Mouse (Mus musculus): ENCODE measurements around the gene Zfp296. TPM values are rescaled to one million over a fixed set of nuclear protein-coding genes. Genes with fewer than 3 reads are reported as not detected.
"Not testable (repeated sequence)": the region's sequence is repeated elsewhere in the genome, so short reads cannot be mapped to it uniquely, and the experiment has no call there.

The Zfp296 gene
- total RNA-seq, 1 experiment, result 32.2 TPM

DNA sequence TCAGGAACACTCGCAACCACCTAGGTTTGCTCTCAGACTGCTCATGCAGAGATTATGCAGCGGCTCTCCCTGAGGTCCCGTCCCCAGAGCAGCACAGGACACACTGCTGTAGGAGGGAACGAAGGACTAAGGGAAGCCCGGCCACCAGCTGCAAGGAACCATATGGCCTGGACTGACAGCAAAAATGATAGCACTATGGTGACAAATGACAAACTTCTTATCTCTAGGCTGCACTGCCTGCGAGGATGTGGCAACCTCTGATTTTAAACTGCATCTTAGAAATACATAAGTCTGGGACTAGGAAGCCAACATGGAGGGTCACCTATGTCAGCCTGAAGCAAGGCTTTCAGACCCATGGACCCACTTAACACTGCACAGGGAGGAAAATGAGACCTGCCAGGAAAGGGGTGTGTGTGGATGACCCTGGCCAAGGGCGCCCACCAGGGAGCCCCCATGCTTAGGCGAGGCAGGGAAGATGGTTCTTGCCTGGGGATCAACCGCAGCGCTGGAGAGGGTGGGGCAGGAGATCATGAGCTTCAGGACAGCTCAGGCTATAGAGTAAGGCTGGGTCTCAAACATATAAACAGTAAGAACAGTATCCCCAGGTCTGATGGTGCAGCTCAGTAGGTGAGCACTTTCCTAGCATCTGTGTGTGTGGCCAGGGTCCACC is 16.1 kb downstream of the Zfp296 start:
- Histone ChIP-seq H3K4me1 (ENCODE audit: control insufficient read depth in 2 of 2, insufficient read depth in 2 of 2, low read length in 2 of 2, poor library complexity in 1 of 2) (peaks cover 5 to 26% of the 10 kb centered on the region in 2 experiments; a peak in 3 of 4 replicates), H3K27ac (ENCODE audit: insufficient read depth, low read depth, low read length, poor library complexity, severe bottlenecking) (no peak overlapping the region), H3K4me3 (ENCODE audit: insufficient read depth in 1 of 2, low read depth in 1 of 2, low read length in 2 of 2, poor library complexity in 1 of 2, severe bottlenecking in 1 of 2) (no peak overlapping the region), H3K36me3 (ENCODE audit: control insufficient read depth, insufficient read depth, low read length, poor library complexity, severe bottlenecking) (peaks cover 57% of the 10 kb centered on the region), H3K9ac (ENCODE audit: insufficient read depth, low read depth, low read length, poor library complexity, severe bottlenecking) (no peak overlapping the region), H3K9me3 (ENCODE audit: control insufficient read depth, insufficient read depth, low read depth, low read length) (no peaks in the 10 kb centered on the region)
- DNase-seq (ENCODE audit: low read depth, low spot score), result no peak
- in situ Hi-C loops (cut with MboI; ENCODE audit: low sequenced_read_pairs in 2 of 2, unreplicated experiment in 2 of 2), result no loop called here
- TF ChIP-seq ZC3H11A (IDR thresholded peaks at IDR 0.05; ENCODE audit: borderline replicate concordance, low read depth, low read length), result no peak
- no peak for TF ChIP-seq MAFK (IDR thresholded peaks at IDR 0.05; ENCODE audit: insufficient read depth, low read depth, low read length)
- TF ChIP-seq ZNF384 (IDR thresholded peaks at IDR 0.05; ENCODE audit: low read depth, low read length), result no peak

DNA sequence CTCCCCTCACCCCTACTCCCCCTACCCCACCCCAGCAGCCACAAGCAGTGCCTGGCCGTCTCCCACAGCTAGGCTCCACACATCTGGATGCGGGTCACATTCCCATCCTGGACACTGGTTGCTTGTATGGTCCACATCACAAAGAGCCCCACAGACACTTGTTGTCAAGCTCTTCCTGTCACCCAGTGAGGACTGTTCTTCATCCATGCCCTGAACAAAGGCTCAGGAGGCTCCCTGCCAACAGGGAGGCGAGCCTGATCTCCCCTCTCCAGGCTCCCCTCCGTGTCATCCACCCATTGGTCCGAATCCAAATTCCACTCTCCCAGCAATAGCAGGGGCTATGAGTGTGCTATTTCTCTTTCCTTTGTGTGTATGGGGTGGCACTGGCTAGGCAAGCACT is 23.5 kb downstream of the Zfp296 start:
- H3K9ac ChIP-seq (ENCODE audit: insufficient read depth, low read depth, low read length, poor library complexity, severe bottlenecking), result no peak overlapping the region
- no peak for TF ChIP-seq MAFK (IDR thresholded peaks at IDR 0.05; ENCODE audit: insufficient read depth, low read depth, low read length)
- no peak for TF ChIP-seq ZC3H11A (IDR thresholded peaks at IDR 0.05; ENCODE audit: borderline replicate concordance, low read depth, low read length)
- no peak for TF ChIP-seq ZNF384 (IDR thresholded peaks at IDR 0.05; ENCODE audit: low read depth, low read length)
- no peak for TF ChIP-seq HCFC1 (IDR thresholded peaks at IDR 0.05; ENCODE audit: borderline replicate concordance, insufficient read depth, low read length)
- no peak for TF ChIP-seq CHD2 (IDR thresholded peaks at IDR 0.05; ENCODE audit: low read depth, low read length)
- DNase-seq (ENCODE audit: low read depth, low spot score), result no peak
- peaks cover 3 to 15% of the 10 kb centered on the region in 2 experiments; a peak in 2 of 4 replicates for H3K4me1 ChIP-seq (ENCODE audit: control insufficient read depth in 2 of 2, insufficient read depth in 2 of 2, low read length in 2 of 2, poor library complexity in 1 of 2)
- no peak overlapping the region for H3K27ac ChIP-seq (ENCODE audit: insufficient read depth, low read depth, low read length, poor library complexity, severe bottlenecking)
- H3K9me3 ChIP-seq (ENCODE audit: control insufficient read depth, insufficient read depth, low read depth, low read length), result no peaks in the 10 kb centered on the region
- in situ Hi-C loops (cut with MboI; ENCODE audit: low sequenced_read_pairs in 2 of 2, unreplicated experiment in 2 of 2), result no loop called here
- peaks cover 20% of the 10 kb centered on the region for H3K36me3 ChIP-seq (ENCODE audit: control insufficient read depth, insufficient read depth, low read length, poor library complexity, severe bottlenecking)
- H3K4me3 ChIP-seq (ENCODE audit: insufficient read depth in 1 of 2, low read depth in 1 of 2, low read length in 2 of 2, poor library complexity in 1 of 2, severe bottlenecking in 1 of 2), result no peak overlapping the region

- H3K4me3 ChIP-seq (ENCODE audit: insufficient read depth in 1 of 2, low read depth in 1 of 2, low read length in 2 of 2, poor library complexity in 1 of 2, severe bottlenecking in 1 of 2), result peak overlapping the region; percentile 85 to 89; a peak in 3 of 4 replicates
- peaks cover 3 to 13% of the 10 kb centered on the region in 2 experiments; a peak in 2 of 4 replicates for H3K4me1 ChIP-seq (ENCODE audit: control insufficient read depth in 2 of 2, insufficient read depth in 2 of 2, low read length in 2 of 2, poor library complexity in 1 of 2)
- no peaks in the 10 kb centered on the region for H3K9me3 ChIP-seq (ENCODE audit: control insufficient read depth, insufficient read depth, low read depth, low read length)
- H3K27ac ChIP-seq (ENCODE audit: insufficient read depth, low read depth, low read length, poor library complexity, severe bottlenecking), result no peak overlapping the region
- no peak for DNase-seq (ENCODE audit: low read depth, low spot score)
- H3K9ac ChIP-seq (ENCODE audit: insufficient read depth, low read depth, low read length, poor library complexity, severe bottlenecking), result peak overlapping the region; percentile 34; the same call in 1 of the 2 replicates
- in situ Hi-C loops (cut with MboI; ENCODE audit: low sequenced_read_pairs in 2 of 2, unreplicated experiment in 2 of 2), result no loop called here
- no peak for TF ChIP-seq HCFC1 (IDR thresholded peaks at IDR 0.05; ENCODE audit: borderline replicate concordance, insufficient read depth, low read length)
- no peak for TF ChIP-seq CHD2 (IDR thresholded peaks at IDR 0.05; ENCODE audit: low read depth, low read length)
- TF ChIP-seq ZNF384 (IDR thresholded peaks at IDR 0.05; ENCODE audit: low read depth, low read length), result no peak
- TF ChIP-seq MAFK (IDR thresholded peaks at IDR 0.05; ENCODE audit: insufficient read depth, low read depth, low read length), result no peak
- TF ChIP-seq ZC3H11A (IDR thresholded peaks at IDR 0.05; ENCODE audit: borderline replicate concordance, low read depth, low read length), result no peak
- peaks cover 13% of the 10 kb centered on the region for H3K36me3 ChIP-seq (ENCODE audit: control insufficient read depth, insufficient read depth, low read length, poor library complexity, severe bottlenecking)
Measured at GRCm38 (mm10) chr7:19603055-19603454, 26.0 kb downstream of the Zfp296 start.

GRCm38 (mm10) chr7:19603849-19604605 is 26.9 kb downstream of the Zfp296 start, which contains the start of gene Clasrp:
TSS of gene Clasrp (minus strand) at chr7:19604486.
- DNase-seq (ENCODE audit: low read depth, low spot score), result peak; percentile 92
- peaks cover 6% of the 10 kb centered on the region for H3K36me3 ChIP-seq (ENCODE audit: control insufficient read depth, insufficient read depth, low read length, poor library complexity, severe bottlenecking)
- peak within 1 kb of the TSS; percentile 49; the same call in 1 of the 2 replicates for H3K27ac ChIP-seq (ENCODE audit: insufficient read depth, low read depth, low read length, poor library complexity, severe bottlenecking)
- peaks cover 3 to 13% of the 10 kb centered on the region in 2 experiments; a peak in 2 of 4 replicates for H3K4me1 ChIP-seq (ENCODE audit: control insufficient read depth in 2 of 2, insufficient read depth in 2 of 2, low read length in 2 of 2, poor library complexity in 1 of 2)
- TF ChIP-seq HCFC1 (IDR thresholded peaks at IDR 0.05; ENCODE audit: borderline replicate concordance, insufficient read depth, low read length) (0 out of 2 replicates have a peak, but pooled peaks have one; percentile 23), MAFK (IDR thresholded peaks at IDR 0.05; ENCODE audit: insufficient read depth, low read depth, low read length) (no peak)
- H3K4me3 ChIP-seq (ENCODE audit: insufficient read depth in 1 of 2, low read depth in 1 of 2, low read length in 2 of 2, poor library complexity in 1 of 2, severe bottlenecking in 1 of 2), result peak within 1 kb of the TSS; percentile 85 to 89
- in situ Hi-C loops (cut with MboI; ENCODE audit: low sequenced_read_pairs in 2 of 2, unreplicated experiment in 2 of 2), result no loop called here
- peak within 1 kb of the TSS; percentile 87 for H3K9ac ChIP-seq (ENCODE audit: insufficient read depth, low read depth, low read length, poor library complexity, severe bottlenecking)
- no peaks in the 10 kb centered on the region for H3K9me3 ChIP-seq (ENCODE audit: control insufficient read depth, insufficient read depth, low read depth, low read length)

GRCm38 (mm10) chr7:19604606-19605214 is 27.6 kb downstream of the Zfp296 start:
- H3K9me3 ChIP-seq (ENCODE audit: control insufficient read depth, insufficient read depth, low read depth, low read length); DNase-seq (ENCODE audit: low read depth, low spot score); in situ Hi-C loops (cut with MboI; ENCODE audit: low sequenced_read_pairs in 2 of 2, unreplicated experiment in 2 of 2); H3K36me3 ChIP-seq (ENCODE audit: control insufficient read depth, insufficient read depth, low read length, poor library complexity, severe bottlenecking); H3K27ac ChIP-seq (ENCODE audit: insufficient read depth, low read depth, low read length, poor library complexity, severe bottlenecking); H3K9ac ChIP-seq (ENCODE audit: insufficient read depth, low read depth, low read length, poor library complexity, severe bottlenecking): not testable (repeated sequence)
- Histone ChIP-seq H3K4me3 (ENCODE audit: insufficient read depth in 1 of 2, low read depth in 1 of 2, low read length in 2 of 2, poor library complexity in 1 of 2, severe bottlenecking in 1 of 2) (peak overlapping the region in 1 of 2 experiments; percentile 89; a peak in 2 of 4 replicates), H3K4me1 (ENCODE audit: control insufficient read depth in 2 of 2, insufficient read depth in 2 of 2, low read length in 2 of 2, poor library complexity in 1 of 2) (peaks cover 3 to 16% of the 10 kb centered on the region in 2 experiments; a peak in 3 of 4 replicates)
